Mouse (Mus musculus) hindbrain, embryonic 10.5 days (tissue): ENCODE measurements around the gene Unc45a. TPM values are rescaled to one million over a fixed set of nuclear protein-coding genes. Genes with fewer than 3 reads are reported as not detected.
A peak's percentile ranks its signal among the peaks of the same experiment; 100 is the strongest.

Experiments used
- DNase-seq: peaks from one replicate; pipeline ENCODE4 v3.0.0-alpha.2; 2017; ENCODE audit warnings: low spot score
- H3K27ac ChIP-seq: fragments of 300-500 bp; sonication (generic); 2 replicates; pipeline ENCODE4 v1.5.1; 2016; ENCODE audit warnings: mild to moderate bottlenecking, moderate library complexity
- H3K27me3 ChIP-seq: fragments of 300-500 bp; sonication (generic); 2 replicates; pipeline ENCODE4 v1.6.1; 2016; ENCODE audit warnings: mild to moderate bottlenecking; ENCODE audit not compliant: poor library complexity, insufficient read depth, severe bottlenecking
- H3K36me3 ChIP-seq: fragments of 300-500 bp; sonication (generic); 2 replicates; pipeline ENCODE4 v1.6.1; 2016; ENCODE audit warnings: mild to moderate bottlenecking, moderate library complexity
- H3K4me1 ChIP-seq: fragments of 300-500 bp; sonication (generic); replicated peaks from 2 replicates; pipeline ENCODE4 v1.6.1; 2016; ENCODE audit warnings: mild to moderate bottlenecking
- H3K4me3 ChIP-seq: fragments of 300-500 bp; sonication (generic); 2 replicates; pipeline ENCODE4 v1.5.1; 2016; ENCODE audit warnings: mild to moderate bottlenecking, moderate library complexity
- H3K9me3 ChIP-seq: fragments of 300-500 bp; sonication (generic); 2 replicates; pipeline ENCODE4 v1.6.1; 2016; ENCODE audit warnings: mild to moderate bottlenecking, moderate library complexity
- WGBS: fragments of 180-500 bp; shearing (Covaris S2); methylation state at CpG from one replicate; pipeline ENCODE4 v1.1.7; 2016; 5-methylcytosine and 5-hydroxymethylcytosine counted together
- polyA plus RNA-seq: library from polyadenylated mRNA; unstranded; fragments of >200 nt; fragmentation: Nextera tagmentation; extraction: Ambion mirVana; gene quantifications from 2 replicates; pipeline ENCODE4 v1.2.1, GENCODE M21; 2016

Unc45a gene
- polyA plus RNA-seq, 1 experiment from 2014 or later, result 54.6 TPM

DNA sequence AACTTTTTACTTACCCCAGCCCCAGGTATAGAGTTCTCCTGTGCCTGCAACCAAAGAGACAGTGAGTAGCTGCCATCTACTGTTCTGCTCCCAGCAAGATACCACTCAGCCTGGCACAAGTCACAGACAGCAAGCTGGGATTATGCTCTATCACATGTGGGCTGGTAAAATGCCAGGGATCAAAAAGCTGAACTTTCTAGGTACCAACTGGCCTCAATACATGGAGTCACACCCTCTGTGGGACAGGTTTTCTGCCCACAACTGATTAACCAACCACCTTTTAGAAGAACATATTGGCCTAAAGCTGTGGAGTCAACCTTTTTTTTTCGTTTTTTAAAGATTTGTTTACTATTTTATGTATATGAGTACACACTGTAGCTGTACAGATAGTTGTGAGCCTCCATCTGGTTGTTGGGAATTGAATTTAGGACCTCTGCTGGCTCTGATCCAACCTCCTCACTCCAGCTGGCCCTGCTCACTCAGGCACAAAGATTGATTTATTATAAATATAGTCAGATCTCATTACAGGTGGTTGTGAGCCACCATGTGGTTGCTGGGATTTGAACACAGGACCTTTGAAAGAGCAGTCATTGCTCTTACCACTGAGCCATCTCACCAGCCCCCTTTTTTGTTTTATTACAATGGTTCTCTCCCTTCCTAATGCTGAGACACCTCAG, 23.2 kb downstream of the Unc45a start:
- Histone ChIP-seq H3K36me3 (peaks cover 86% of the 10 kb centered on the region), H3K27ac (no peak overlapping the region), H3K27me3 (no peaks in the 10 kb centered on the region), H3K4me3 (no peak overlapping the region), H3K9me3 (no peaks in the 10 kb centered on the region), H3K4me1 (peaks cover 10% of the 10 kb centered on the region)
- 75% methylated on average over 1 of the region's 1 CpGs for WGBS
- no peak for DNase-seq

DNA sequence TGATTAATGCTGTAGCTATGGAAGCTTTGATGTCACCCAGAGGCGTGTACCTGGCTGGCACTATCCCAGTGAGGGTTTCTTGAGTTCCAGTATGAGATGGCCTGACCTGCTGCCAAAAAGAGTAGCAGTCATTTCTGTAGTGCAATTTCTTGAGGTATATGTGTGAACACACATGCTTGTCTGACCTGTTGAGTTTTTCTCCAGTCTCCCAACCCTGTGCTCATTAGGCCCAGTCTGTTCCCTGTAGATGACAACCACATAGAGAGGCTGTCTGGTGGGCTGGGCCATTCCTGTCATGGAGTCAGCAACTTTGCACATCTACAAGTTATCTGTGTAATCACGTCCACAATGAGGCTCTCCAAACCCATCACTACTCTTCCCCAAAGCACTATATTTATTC, 25.1 kb downstream of the Unc45a start:
- Histone ChIP-seq H3K36me3 (peaks cover 95% of the 10 kb centered on the region), H3K4me3 (no peak overlapping the region), H3K27me3 (no peaks in the 10 kb centered on the region), H3K27ac (no peak overlapping the region), H3K9me3 (no peaks in the 10 kb centered on the region), H3K4me1 (peaks cover 4% of the 10 kb centered on the region; the same call in 1 of the 2 replicates)
- WGBS, result 86% methylated on average over 2 of the region's 2 CpGs
- DNase-seq, result no peak

DNA sequence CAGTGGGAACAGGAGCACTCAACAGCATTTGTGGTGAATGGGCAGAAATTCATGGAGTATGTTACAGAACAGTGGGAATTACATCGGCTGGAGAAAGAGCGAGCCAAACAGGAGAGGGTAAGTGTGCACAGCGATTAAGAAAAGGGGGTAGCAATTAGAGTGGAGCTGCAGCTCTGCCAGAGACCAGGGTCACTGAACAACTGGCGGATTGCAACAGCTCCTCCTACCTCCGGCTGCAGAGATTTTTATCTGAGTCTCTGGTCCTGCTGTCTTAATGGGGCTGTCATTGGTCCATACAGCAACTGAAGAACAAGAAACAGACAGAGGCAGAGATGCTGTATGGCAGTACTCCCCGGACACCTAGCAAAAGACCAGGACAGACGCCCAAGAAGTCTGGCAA, 30.0 kb downstream of the Unc45a start:
- H3K9me3 ChIP-seq, result no peaks in the 10 kb centered on the region
- H3K36me3 ChIP-seq, result peaks cover 100% of the 10 kb centered on the region
- no peaks in the 10 kb centered on the region for H3K27me3 ChIP-seq
- H3K27ac ChIP-seq, result no peak overlapping the region
- DNase-seq, result no peak
- no peak overlapping the region for H3K4me3 ChIP-seq
- H3K4me1 ChIP-seq, result no peaks in the 10 kb centered on the region
- 88% methylated on average over 7 of the region's 7 CpGs for WGBS

DNA sequence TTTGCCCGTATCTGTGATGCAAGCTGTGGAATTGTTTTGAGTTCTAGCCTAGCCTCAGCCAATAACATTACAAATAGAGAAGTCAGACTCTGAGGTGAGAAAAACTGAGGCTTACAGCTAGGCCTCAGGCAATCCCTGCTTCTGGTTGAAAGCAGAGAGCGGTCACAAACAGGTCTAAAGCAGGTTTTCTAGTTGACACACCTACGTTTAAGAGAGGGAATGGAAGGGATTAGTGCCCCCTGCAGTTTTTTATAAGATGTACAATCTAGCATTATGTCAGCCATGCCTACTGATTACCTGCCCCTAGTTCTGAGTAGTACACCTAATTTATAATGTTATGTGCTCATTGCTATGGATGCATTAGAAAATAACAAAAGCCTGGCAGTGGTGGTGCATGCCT, 33.0 kb downstream of the Unc45a start:
- Histone ChIP-seq H3K4me1 (no peaks in the 10 kb centered on the region), H3K9me3 (no peaks in the 10 kb centered on the region), H3K4me3 (no peak overlapping the region), H3K27ac (no peak overlapping the region), H3K36me3 (peaks cover 100% of the 10 kb centered on the region), H3K27me3 (no peaks in the 10 kb centered on the region)
- 86% methylated on average over 3 of the region's 3 CpGs for WGBS
- no peak for DNase-seq

DNA sequence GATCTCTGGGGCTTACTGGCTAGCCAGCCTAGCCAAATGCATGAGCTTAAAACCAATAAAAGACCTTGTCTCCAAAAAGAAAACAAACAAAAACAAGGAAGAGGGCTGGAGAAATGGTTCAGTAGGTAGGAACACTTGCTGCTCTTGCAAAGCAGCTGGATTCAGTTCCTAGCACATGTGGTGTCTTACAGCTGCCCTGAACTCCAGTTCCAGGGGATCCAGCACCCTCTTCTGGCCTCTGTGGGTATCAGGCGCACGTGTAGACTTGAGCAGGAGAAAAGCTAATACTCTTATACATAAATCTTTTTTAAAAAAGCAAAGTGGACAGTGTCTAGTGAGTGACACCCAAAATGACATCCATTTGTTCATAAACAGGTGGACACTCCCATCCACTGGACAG, 39.3 kb downstream of the Unc45a start:
- H3K27me3 ChIP-seq, result no peaks in the 10 kb centered on the region
- no peak overlapping the region for H3K4me3 ChIP-seq
- DNase-seq, result no peak
- H3K27ac ChIP-seq, result no peak overlapping the region
- WGBS, result 84% methylated on average over 2 of the region's 2 CpGs
- peaks cover 14% of the 10 kb centered on the region for H3K4me1 ChIP-seq
- peaks cover 97% of the 10 kb centered on the region for H3K36me3 ChIP-seq
- H3K9me3 ChIP-seq, result no peaks in the 10 kb centered on the region

DNA sequence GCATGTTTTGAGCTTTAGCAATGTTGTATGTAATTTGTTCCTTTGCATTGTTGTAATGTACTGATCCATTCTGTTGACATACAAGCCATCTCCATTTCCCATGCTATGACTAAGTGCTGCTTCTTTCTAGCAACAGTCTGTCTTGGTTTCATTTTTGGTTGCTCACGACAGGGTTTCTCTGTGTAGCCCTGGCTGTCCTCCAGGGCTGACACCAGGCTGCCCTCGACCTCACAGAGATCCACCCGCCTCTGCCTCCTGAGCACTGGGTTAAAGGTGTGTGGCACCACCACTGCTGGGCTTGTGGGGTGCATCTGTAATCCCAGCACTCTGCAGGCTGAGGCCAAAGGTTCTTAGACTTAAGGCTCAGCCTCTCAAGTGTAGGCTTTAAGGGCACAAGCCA, 41.2 kb downstream of the Unc45a start:
- H3K27ac ChIP-seq, result no peak overlapping the region
- peaks cover 82% of the 10 kb centered on the region for H3K36me3 ChIP-seq
- no peaks in the 10 kb centered on the region for H3K9me3 ChIP-seq
- H3K4me1 ChIP-seq, result peaks cover 28% of the 10 kb centered on the region
- WGBS, result 91% methylated on average over 3 of the region's 3 CpGs
- DNase-seq, result no peak
- H3K4me3 ChIP-seq, result no peak overlapping the region
- H3K27me3 ChIP-seq, result no peaks in the 10 kb centered on the region

DNA sequence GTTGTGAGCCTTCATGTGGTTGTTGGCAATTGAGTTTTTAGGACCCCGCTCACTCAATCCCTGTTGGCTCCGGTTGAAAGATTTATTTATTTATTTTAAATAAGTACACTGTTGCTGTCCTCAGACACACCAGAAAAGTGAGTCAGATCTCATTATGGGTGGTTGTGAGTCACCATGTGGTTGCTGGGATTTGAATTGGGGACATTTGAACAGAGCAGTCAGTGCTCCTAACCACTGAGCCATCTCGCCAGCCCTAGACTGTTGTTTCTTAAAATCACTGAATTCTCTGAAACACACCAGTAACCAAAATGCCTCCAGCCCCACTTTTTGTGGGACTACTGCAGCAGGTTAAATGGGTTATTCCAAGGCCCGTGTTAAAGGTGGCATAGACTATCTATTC, 42.1 kb downstream of the Unc45a start:
- DNase-seq, result no peak
- Histone ChIP-seq H3K4me1 (peaks cover 32% of the 10 kb centered on the region), H3K9me3 (no peaks in the 10 kb centered on the region), H3K27me3 (no peaks in the 10 kb centered on the region), H3K4me3 (no peak overlapping the region), H3K27ac (no peak overlapping the region), H3K36me3 (peaks cover 74% of the 10 kb centered on the region)
- WGBS, result 96% methylated on average over 4 of the region's 4 CpGs

DNA sequence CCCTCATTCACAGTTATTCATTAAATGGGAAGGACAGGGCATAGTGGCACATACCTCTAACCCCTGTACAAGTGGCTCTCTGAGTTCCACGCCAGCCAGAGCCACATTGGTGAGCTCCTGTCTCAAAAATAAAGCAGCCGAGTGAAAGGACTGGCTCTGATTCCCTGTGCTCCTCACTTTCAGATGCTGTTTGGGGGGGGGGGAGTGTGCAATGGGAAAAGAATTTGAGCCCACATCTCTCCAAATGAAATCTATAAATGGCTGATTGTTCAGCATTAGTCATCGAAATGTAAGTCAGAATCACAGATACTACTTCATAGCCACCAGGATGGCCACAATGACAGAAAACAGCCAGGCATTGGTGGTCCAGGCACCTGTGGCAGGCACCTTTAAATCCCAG, 43.8 kb downstream of the Unc45a start:
- Histone ChIP-seq H3K27ac (no peak overlapping the region; the same call in 1 of the 2 replicates), H3K27me3 (no peaks in the 10 kb centered on the region), H3K36me3 (peaks cover 56% of the 10 kb centered on the region), H3K9me3 (no peaks in the 10 kb centered on the region), H3K4me3 (peak overlapping the region; percentile 11), H3K4me1 (peaks cover 33% of the 10 kb centered on the region)
- WGBS, result 91% methylated on average over 3 of the region's 3 CpGs
- DNase-seq, result no peak

DNA sequence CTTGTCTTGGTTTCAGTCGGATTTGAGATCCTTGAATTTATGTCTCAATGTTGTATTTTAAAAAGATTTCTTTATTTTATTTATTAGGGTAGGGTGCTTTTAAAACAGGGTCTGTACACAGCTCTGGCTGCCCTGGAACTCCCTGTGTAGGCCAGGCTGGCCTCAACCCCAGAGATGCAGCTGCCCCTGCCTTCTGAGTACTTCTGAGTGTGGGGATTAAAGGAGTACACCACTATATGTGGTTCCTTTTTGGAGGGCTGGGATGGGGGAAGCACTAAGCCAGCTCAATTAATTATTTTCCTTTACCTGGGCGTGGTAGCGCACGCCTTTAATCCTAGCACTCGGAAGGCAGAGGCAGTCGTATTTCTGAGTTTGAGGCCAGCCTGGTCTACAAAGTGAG, 44.3 kb downstream of the Unc45a start:
- WGBS, result 96% methylated on average over 6 of the region's 6 CpGs
- Histone ChIP-seq H3K36me3 (peaks cover 52% of the 10 kb centered on the region), H3K27me3 (no peaks in the 10 kb centered on the region), H3K9me3 (no peaks in the 10 kb centered on the region), H3K4me1 (peaks cover 33% of the 10 kb centered on the region), H3K4me3 (peak overlapping the region; percentile 75), H3K27ac (no peak overlapping the region)
- DNase-seq, result no peak

DNA sequence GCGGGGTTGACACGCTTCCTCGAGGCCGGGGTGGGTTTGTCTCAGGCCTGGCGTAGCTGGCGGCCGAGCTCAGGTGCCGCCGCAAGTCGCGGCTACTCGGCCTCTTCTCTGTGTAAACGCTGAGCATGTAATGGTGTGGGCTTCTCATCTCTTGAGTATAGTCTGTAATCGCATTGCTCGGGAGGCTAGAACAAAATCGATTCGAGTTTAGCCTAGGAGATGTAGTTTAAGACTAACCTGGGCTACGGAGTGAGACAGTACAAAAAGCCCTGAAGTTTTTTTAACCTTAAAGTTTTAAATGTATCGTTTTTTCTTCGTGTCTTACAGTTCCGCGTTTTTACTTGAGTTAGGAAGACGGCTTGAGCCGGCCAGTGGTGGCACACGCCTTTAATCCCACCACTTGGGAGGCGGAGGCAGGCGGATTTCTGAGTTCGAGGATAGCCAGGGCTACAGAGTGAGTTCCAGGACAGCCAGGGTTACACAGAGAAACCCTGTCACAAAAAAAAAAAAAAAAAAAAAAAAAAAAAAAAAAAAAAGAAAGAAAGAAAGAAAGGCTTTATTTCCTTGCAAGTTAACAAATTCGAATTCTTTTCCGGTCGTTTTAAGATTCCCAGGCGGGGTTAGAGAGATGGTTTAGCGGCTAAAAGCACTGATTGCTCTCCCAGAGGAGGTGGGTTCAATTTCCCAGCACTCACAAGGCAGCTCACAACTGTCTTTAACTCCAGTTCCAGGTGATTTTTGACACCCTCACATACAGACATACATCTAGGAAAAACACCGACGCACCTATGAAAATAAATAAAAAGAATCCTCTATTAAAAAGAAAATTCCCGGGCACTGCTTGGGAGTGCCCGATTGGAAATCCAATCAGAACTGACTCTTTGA, 45.8 kb downstream of the Unc45a start:
- WGBS, result 9% methylated on average over 37 of the region's 37 CpGs
- H3K4me3 ChIP-seq, result peak overlapping the region; percentile 75
- peak overlapping the region; percentile 94 for H3K27ac ChIP-seq
- H3K36me3 ChIP-seq, result peaks cover 52% of the 10 kb centered on the region
- no peak for DNase-seq
- peaks cover 33% of the 10 kb centered on the region for H3K4me1 ChIP-seq
- H3K27me3 ChIP-seq, result no peaks in the 10 kb centered on the region
- no peaks in the 10 kb centered on the region for H3K9me3 ChIP-seq

DNA sequence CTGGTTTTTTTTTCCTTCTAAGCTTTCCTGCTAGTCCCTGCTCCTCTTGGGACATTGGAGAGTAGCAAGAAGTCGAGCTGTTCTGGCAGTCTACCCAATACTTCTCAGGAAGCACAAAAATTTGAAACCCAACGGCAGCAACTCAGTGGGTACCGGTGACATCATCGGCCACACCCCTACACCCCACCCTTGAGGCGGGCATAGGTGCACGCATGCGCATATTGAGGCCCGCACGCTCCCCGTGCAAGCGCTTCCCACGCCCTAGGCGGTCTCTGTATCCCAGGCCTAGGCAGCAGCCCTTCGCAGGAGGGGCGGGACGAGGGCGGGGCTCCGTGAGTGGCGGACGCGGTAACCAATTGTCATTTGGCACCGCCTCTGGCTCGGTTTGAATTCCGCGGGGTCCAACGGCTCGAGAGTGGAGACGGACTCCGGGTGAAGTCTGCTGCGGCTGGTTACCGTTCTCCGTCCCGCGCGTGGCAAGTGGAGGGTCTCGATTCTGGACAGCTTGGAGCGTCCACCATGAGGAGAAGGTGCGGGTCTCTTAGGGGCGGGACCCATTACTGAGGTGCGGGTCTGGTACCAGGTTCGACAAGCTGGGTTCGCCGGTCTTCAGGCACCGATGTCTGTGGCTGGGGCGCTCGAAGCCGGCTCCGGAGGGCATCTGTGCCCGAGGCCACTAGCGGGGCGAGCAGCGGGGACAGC, 46.6 kb downstream of the Unc45a start, which contains the start of gene Prc1:
Gene Prc1 (plus strand): TSS at position 389 of the 702 bp plus-strand sequence.
- whole genome bisulfite sequencing, result under 1% methylated on average over 52 of the region's 52 CpGs
- Histone ChIP-seq H3K9me3 (no peaks in the 10 kb centered on the region), H3K27me3 (no peaks in the 10 kb centered on the region), H3K27ac (peak within 1 kb of the TSS; percentile 94), H3K4me1 (peaks cover 33% of the 10 kb centered on the region), H3K4me3 (peak within 1 kb of the TSS; percentile 75), H3K36me3 (peaks cover 51% of the 10 kb centered on the region)
- peak; percentile 100 for DNase-seq

DNA sequence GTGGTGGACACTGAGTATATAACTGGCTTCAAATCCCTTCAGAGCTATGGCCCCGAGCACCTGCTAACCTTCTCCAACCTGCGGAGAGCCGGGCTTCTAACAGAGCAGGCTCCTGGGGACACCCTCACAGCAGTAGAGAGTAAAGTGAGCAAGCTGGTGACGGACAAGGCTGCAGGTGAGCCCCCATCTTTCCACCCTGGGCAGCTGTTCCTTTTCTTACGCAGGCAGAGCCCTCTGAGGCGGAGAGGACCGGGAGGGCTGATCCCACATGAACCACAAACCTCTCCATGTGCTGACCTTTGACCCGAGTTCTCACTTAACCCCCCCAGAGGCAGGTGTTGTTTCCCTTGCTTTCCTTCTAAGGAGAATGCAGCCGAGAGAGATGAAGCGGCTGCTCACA, 53.1 kb downstream of the Unc45a start:
- no peaks in the 10 kb centered on the region for H3K9me3 ChIP-seq
- H3K27me3 ChIP-seq, result no peaks in the 10 kb centered on the region
- peaks cover 87% of the 10 kb centered on the region for H3K36me3 ChIP-seq
- H3K4me3 ChIP-seq, result no peak overlapping the region
- no peak for DNase-seq
- no peak overlapping the region for H3K27ac ChIP-seq
- H3K4me1 ChIP-seq, result no peaks in the 10 kb centered on the region
- 87% methylated on average over 10 of the region's 10 CpGs for WGBS

DNA sequence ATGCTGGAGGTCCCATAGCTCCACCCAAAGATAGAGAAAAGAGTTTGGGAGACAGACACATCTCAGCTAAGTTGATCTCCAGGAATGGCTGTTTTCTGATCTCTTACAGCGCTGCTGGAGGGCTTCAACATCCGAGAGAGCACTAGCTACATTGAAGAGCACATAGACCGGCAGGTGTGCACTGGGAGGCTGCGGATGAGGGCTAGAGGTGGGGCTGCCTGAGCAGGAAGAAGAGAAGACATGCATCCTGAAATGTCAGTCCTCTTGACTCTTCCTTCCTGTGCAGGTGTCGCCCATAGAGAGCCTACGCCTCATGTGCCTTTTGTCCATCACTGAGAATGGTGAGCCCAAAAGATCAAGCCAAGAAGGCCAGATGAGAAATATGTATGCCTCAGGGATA, 55.1 kb downstream of the Unc45a start:
- no peak overlapping the region for H3K27ac ChIP-seq
- WGBS, result 94% methylated on average over 6 of the region's 6 CpGs
- no peaks in the 10 kb centered on the region for H3K27me3 ChIP-seq
- no peaks in the 10 kb centered on the region for H3K4me1 ChIP-seq
- H3K9me3 ChIP-seq, result no peaks in the 10 kb centered on the region
- peaks cover 88% of the 10 kb centered on the region for H3K36me3 ChIP-seq
- no peak for DNase-seq
- H3K4me3 ChIP-seq, result no peak overlapping the region
